Mouse (Mus musculus) left cerebral cortex, adult 18-20 months (tissue): ENCODE data around the gene Rhox4g. TPM values are rescaled to one million over a fixed set of nuclear protein-coding genes. Genes with fewer than 3 reads are reported as not detected.
"Not testable (repeated sequence)": the region's sequence is repeated elsewhere in the genome, so short reads cannot be mapped to it uniquely, and the experiment has no call there.

ENCODE experiments used
- DNase-seq, 2 experiments: peaks; one replicate each; pipeline ENCODE4 v3.0.0; 2021 to 2022; ENCODE audit warnings: low spot score in 2 of 2, mixed read lengths in 1 of 2
- long read RNA-seq, 2 experiments: library from polyadenylated mRNA; stranded (forward); transcript quantifications; one replicate each; pipeline ENCODE4 v2.0.0; 2021
- total RNA-seq, 2 experiments: library from RNA; stranded (reverse); gene quantifications; 2 replicates each; pipeline ENCODE4 v1.2.3; 2021

Gene Rhox4g
- total RNA-seq = not detected
- long read RNA-seq, experiment 1 = 0 reads
- long read RNA-seq, experiment 2 = 0 reads

DNA sequence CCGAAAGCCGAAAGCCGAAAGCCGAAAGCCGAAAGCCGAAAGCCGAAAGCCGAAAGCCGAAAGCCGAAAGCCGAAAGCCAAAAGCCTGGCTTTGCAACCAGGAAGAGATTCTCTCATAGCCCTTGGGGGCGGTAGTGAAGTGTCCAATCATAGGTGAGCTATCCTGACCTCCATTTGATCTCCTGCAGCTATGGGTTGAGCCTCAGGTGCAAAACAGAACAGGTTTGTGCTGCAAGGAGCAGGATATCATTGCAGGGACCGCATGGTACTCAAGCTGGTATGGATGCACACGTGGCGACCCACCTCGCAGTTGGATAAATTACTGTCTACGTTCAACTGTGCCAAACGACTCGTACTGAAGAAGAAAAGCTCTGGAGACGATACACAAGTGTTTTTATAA, at the start of gene Rhox4g:
TSS of gene Rhox4g (minus strand) at position 101 of the 400 bp plus-strand sequence.
- not testable (repeated sequence) for DNase-seq

- no peak for DNase-seq
Observed at GRCm38 (mm10) chrX:37692261-37692660, 41.1 kb upstream of the Rhox4g start.

DNA sequence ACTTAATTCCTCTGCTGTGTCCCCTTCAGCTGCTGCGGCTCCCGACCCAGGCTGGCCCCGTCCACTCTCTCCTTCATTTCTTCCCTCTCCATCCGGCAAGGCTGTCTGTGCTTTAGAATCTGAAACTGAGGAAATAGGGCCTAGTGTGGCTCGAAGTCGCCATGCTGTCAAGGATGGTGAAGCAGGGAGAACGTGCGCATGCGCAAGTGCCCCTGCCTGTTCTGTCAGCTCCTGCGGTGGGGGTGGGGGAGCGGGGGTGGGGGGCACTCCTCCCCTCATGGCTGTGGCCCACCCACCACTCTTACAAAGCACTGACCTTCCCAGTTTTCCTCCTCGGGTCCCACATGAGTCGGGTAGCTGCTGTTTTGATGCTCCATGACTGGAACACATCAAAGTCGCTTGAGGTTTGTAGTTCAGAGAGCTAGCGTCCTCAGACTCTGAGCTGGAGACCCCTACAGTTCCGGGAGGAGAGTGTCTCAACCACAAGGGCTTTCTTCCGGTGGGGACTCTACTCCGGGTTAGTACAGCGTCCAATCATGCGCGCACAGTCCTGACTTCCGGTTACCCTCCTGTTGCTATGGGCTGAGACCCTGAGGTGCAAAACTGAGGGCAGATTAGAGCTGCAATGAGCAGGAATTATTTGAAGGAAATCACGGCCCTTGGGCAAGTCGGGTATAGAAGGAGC, 32.0 kb upstream of the Rhox4g start:
- no peak for DNase-seq

- DNase-seq = not testable (repeated sequence)
Observed at GRCm38 (mm10) chrX:37673177-37673576, 22.1 kb upstream of the Rhox4g start, which contains the start of gene Rhox2h. Gene Rhox2h, minus strand, starts transcription at chrX:37673277.

- not testable (repeated sequence) for DNase-seq
Observed at GRCm38 (mm10) chrX:37668664-37669063, 17.5 kb upstream of the Rhox4g start, which contains the start of gene Rhox3h. Gene Rhox3h, minus strand, starts transcription at chrX:37668764.

DNA sequence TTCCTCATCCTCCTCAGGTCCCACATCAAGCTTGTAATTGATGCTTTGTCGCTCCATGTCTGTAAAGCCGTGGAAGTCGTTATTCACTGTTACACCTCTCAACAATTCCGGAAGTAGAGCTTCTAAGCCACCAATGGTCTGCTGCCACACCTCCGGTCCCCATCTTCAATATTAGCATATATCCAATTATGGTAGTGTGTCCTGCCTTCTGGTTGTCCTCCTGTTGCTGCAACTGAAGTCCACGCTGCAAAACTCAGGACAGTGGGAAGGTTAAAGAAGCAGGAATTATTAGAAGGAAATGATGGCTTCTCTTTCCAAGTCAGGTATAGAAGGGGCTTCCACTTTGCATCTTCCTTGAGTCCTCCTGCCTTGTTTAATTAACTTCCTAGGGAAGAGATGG, 7.8 kb downstream of the Rhox4g start, which contains the start of gene Rhox2g:
TSS of gene Rhox2g (minus strand) at position 101 of the 400 bp plus-strand sequence.
- DNase-seq = not testable (repeated sequence)

- DNase-seq = not testable (repeated sequence)
Observed at GRCm38 (mm10) chrX:37628512-37628911, 22.6 kb downstream of the Rhox4g start, which contains the start of gene Rhox3g. Gene Rhox3g, minus strand, starts transcription at chrX:37628612.

DNA sequence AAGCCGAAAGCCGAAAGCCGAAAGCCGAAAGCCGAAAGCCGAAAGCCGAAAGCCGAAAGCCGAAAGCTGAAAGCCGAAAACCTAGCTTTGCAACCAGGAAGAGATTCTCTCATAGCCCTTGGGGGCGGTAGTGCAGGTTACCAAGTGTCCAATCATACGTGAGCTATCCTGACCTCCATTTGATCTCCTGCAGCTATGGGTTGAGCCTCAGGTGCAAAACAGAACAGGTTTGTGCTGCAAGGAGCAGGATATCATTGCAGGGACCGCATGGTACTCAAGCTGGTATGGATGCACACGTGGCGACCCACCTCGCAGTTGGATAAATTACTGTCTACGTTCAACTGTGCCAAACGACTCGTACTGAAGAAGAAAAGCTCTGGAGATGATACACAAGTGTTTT, 43.5 kb downstream of the Rhox4g start, which contains the start of gene Rhox4f:
TSS of gene Rhox4f (minus strand) at position 101 of the 400 bp plus-strand sequence.
- DNase-seq = not testable (repeated sequence)

Other genes with a start within 250 kb of the Rhox4g start
- gene Rhox2b, start 239.3 kb downstream of the Rhox4g start, total RNA-seq = not detected
- gene Rhox4b, start 218.8 kb downstream of the Rhox4g start, total RNA-seq = not detected
- gene Rhox2c, start 197.6 kb downstream of the Rhox4g start, total RNA-seq = not detected
- not detected for gene Rhox3c, start 192.7 kb downstream of the Rhox4g start, total RNA-seq
- not detected for gene Rhox4c, start 171.0 kb downstream of the Rhox4g start, total RNA-seq
- not detected for gene Rhox2d, start 157.9 kb downstream of the Rhox4g start, total RNA-seq
- gene Rhox4d, start 137.0 kb downstream of the Rhox4g start, total RNA-seq = not detected
- gene Rhox2e, start 120.9 kb downstream of the Rhox4g start, total RNA-seq = not detected
- not detected for gene Rhox3e, start 109.3 kb downstream of the Rhox4g start, total RNA-seq
- gene Rhox4e, start 93.9 kb downstream of the Rhox4g start, total RNA-seq = not detected
- not detected for gene Rhox2f, start 79.9 kb downstream of the Rhox4g start, total RNA-seq
- not detected for gene Rhox3f, start 70.3 kb downstream of the Rhox4g start, total RNA-seq
- gene Rhox4f, start 43.6 kb downstream of the Rhox4g start, total RNA-seq = not detected
- not detected for gene Rhox3g, start 22.7 kb downstream of the Rhox4g start, total RNA-seq
- not detected for gene Rhox2g, start 7.9 kb downstream of the Rhox4g start, total RNA-seq
- gene Rhox3h, start 17.4 kb upstream of the Rhox4g start, total RNA-seq = not detected
- gene Rhox2h, start 21.9 kb upstream of the Rhox4g start, total RNA-seq = not detected
- gene Rhox5, start 153.5 kb upstream of the Rhox4g start, total RNA-seq = not detected
- not detected for gene Rhox6, start 175.6 kb upstream of the Rhox4g start, total RNA-seq
- not detected for gene Rhox7a, start 180.4 kb upstream of the Rhox4g start, total RNA-seq
- gene Rhox8, start 227.6 kb upstream of the Rhox4g start, total RNA-seq = not detected
- gene Rhox7b, start 245.9 kb upstream of the Rhox4g start, total RNA-seq = not detected